Mouse (Mus musculus): Measurements from ENCODE around the gene Rpl35. TPM values are rescaled to one million over a fixed set of nuclear protein-coding genes. Genes with fewer than 3 reads are reported as not detected.

Rpl35 gene
- polyA plus RNA-seq, 1 experiment from 2014 or later: 1,064 TPM

Other genes with a start within 250 kb of the Rpl35 start
- gene Nr6a1, start 77.9 kb downstream of the Rpl35 start, polyA plus RNA-seq (2014; fragmentation: Nextera tagmentation; extraction: Ambion mirVana): 1.2 and 1.7 TPM in 2 replicates
- gene Olfml2a, start 73.6 kb downstream of the Rpl35 start, polyA plus RNA-seq (2014; fragmentation: Nextera tagmentation; extraction: Ambion mirVana): 15.3 and 18.7 TPM in 2 replicates
- 0.92 and 1.4 TPM in 2 replicates for gene Wdr38, start 8.1 kb downstream of the Rpl35 start, polyA plus RNA-seq (2014; fragmentation: Nextera tagmentation; extraction: Ambion mirVana)
- 113 and 120 TPM in 2 replicates for gene Arpc5l, start 276 bp downstream of the Rpl35 start, polyA plus RNA-seq (2014; fragmentation: Nextera tagmentation; extraction: Ambion mirVana)
- gene Golga1, start 59.9 kb upstream of the Rpl35 start, polyA plus RNA-seq (2014; fragmentation: Nextera tagmentation; extraction: Ambion mirVana): 20.7 and 29.8 TPM in 2 replicates
- gene Scai, start 185.1 kb upstream of the Rpl35 start, polyA plus RNA-seq (2014; fragmentation: Nextera tagmentation; extraction: Ambion mirVana): 8.9 and 10.2 TPM in 2 replicates
- gene Ppp6c, start 220.8 kb upstream of the Rpl35 start, polyA plus RNA-seq (2014; fragmentation: Nextera tagmentation; extraction: Ambion mirVana): 80.4 and 87.2 TPM in 2 replicates